Mouse (Mus musculus) megakaryocyte progenitor cell, adult 5-6 weeks (primary cell): ENCODE results near the gene Lancl1. TPM values are rescaled to one million over a fixed set of nuclear protein-coding genes. Genes with fewer than 3 reads are reported as not detected.

Source experiments
- total RNA-seq, 2 experiments: library from RNA; stranded (forward) in 1 of 2; stranded (reverse) in 1 of 2; fragments of 157-497, 149-512 nt in 1 of 2; fragments of 200-1000 nt in 1 of 2; gene quantifications; 2 replicates each; pipeline versions ENCODE4 v1.2.3 to v1.2.4; 2015 to 2017

Gene Lancl1
- total RNA-seq, 2 experiments from 2014 or later: 38.9 to 49.9 TPM

Other genes starting within 250 kb of the Lancl1 start
- gene Kansl1l, start 221.3 kb downstream of the Lancl1 start, total RNA-seq (2015): 36.7 and 45.4 TPM in 2 replicates
- gene Kansl1l, start 221.3 kb downstream of the Lancl1 start, total RNA-seq (2017): 24.2 and 28.1 TPM in 2 replicates
- 82.3 and 89.0 TPM in 2 replicates for gene Acadl, start 175.6 kb downstream of the Lancl1 start, total RNA-seq (2015)
- gene Acadl, start 175.6 kb downstream of the Lancl1 start, total RNA-seq (2017): 42.3 and 61.4 TPM in 2 replicates
- gene Myl1, start 93.5 kb downstream of the Lancl1 start, total RNA-seq (2015): not detected in 2 replicates
- not detected in 2 replicates for gene Myl1, start 93.5 kb downstream of the Lancl1 start, total RNA-seq (2017)
- not detected in 2 replicates for gene Cps1, start 84.2 kb upstream of the Lancl1 start, total RNA-seq (2015)
- gene Cps1, start 84.2 kb upstream of the Lancl1 start, total RNA-seq (2017): not detected in 2 replicates